Mouse (Mus musculus) stomach, postnatal 0 days (tissue): Measurements from ENCODE around the gene Mia. TPM values are rescaled to one million over a fixed set of nuclear protein-coding genes. Genes with fewer than 3 reads are reported as not detected.

Experiments used
- ATAC-seq: fragments of 200-750 bp; cut with Nextera tagmentation; 2 replicates; pipeline ENCODE4 v1.8.0; 2017; ENCODE audit not compliant: low FRiP score, low TSS enrichment
- DNase-seq: peaks from one replicate; pipeline ENCODE4 v3.0.0-alpha.2; 2016; ENCODE audit warnings: low spot score
- H3K27ac ChIP-seq: fragments of 300-500 bp; sonication (generic); replicated peaks from 2 replicates; pipeline ENCODE4 v1.5.1; 2014; ENCODE audit warnings: mild to moderate bottlenecking, control low read depth
- H3K27me3 ChIP-seq: fragments of 300-500 bp; sonication (generic); 2 replicates; pipeline ENCODE4 v1.6.1; 2014; ENCODE audit warnings: low read length; ENCODE audit not compliant: control insufficient read depth, insufficient read depth
- H3K36me3 ChIP-seq: fragments of 300-500 bp; sonication (generic); 2 replicates; pipeline ENCODE4 v1.6.1; 2014; ENCODE audit warnings: low read length, mixed read lengths; ENCODE audit not compliant: control insufficient read depth, insufficient read depth
- H3K4me1 ChIP-seq: fragments of 300-500 bp; sonication (generic); replicated peaks from 2 replicates; pipeline ENCODE4 v1.6.1; 2014; ENCODE audit warnings: antibody characterized with exemption; ENCODE audit not compliant: control insufficient read depth, insufficient read depth
- H3K4me2 ChIP-seq: fragments of 300-500 bp; sonication (generic); replicated peaks from 2 replicates; pipeline ENCODE4 v1.6.1; 2014; ENCODE audit warnings: low read depth, mild to moderate bottlenecking, control low read depth, moderate library complexity
- H3K4me3 ChIP-seq: fragments of 300-500 bp; sonication (generic); 2 replicates; pipeline ENCODE4 v1.5.1; 2014; ENCODE audit warnings: low read depth, low read length, control low read depth
- H3K9ac ChIP-seq: fragments of 300-500 bp; sonication (generic); 2 replicates; pipeline ENCODE4 v1.6.1; 2014; ENCODE audit warnings: mild to moderate bottlenecking, low read length, control low read depth, mixed read lengths
- H3K9me3 ChIP-seq: fragments of 300-500 bp; sonication (generic); 2 replicates; pipeline ENCODE4 v1.6.1; 2016; ENCODE audit warnings: low read length; ENCODE audit not compliant: control insufficient read depth
- CTCF ChIP-seq: IDR thresholded peaks from 2 replicates; pipeline ENCODE4 v1.5.1; 2016; ENCODE audit warnings: antibody characterized with exemption, low read depth, mild to moderate bottlenecking, moderate library complexity
- EP300 ChIP-seq: optimal IDR thresholded peaks from 2 replicates; pipeline ENCODE3; 2016; ENCODE audit warnings: antibody characterized with exemption
- WGBS: fragments of 180-500 bp; shearing (Covaris S2); extraction: QIAGEN DNeasy Blood & Tissue Kit; methylation state at CpG from one replicate; pipeline ENCODE4 v1.1.7; 2014; 5-methylcytosine and 5-hydroxymethylcytosine counted together
- microRNA counts: library from miRNA; unstranded; fragments of <30 nt; microRNA quantifications from one replicate; lab custom pipeline; 2015
- microRNA-seq: library from miRNA; unstranded; fragments of <30 nt; microRNA quantifications from one replicate; pipeline ENCODE4, GENCODE M21; 2016
- polyA plus RNA-seq: library from polyadenylated mRNA; unstranded; fragments of >200 nt; fragmentation: Nextera tagmentation; extraction: Ambion mirVana; gene quantifications from 2 replicates; pipeline ENCODE4 v1.2.1, GENCODE M21; 2015

The Mia gene
- polyA plus RNA-seq, 1 experiment from 2014 or later, result 7.3 TPM

GRCm38 (mm10) chr7:27131387-27131786 is 49.6 kb downstream of the Mia start:
- Histone ChIP-seq H3K27ac (no peak overlapping the region), H3K4me3 (no peak overlapping the region), H3K4me1 (no peaks in the 10 kb centered on the region), H3K36me3 (no peaks in the 10 kb centered on the region), H3K9me3 (no peaks in the 10 kb centered on the region), H3K27me3 (no peaks in the 10 kb centered on the region), H3K4me2 (no peak overlapping the region), H3K9ac (no peak overlapping the region)
- DNase-seq (no peak), ATAC-seq (no peak)
- 68% methylated on average over 2 of the region's 2 CpGs for WGBS
- TF ChIP-seq EP300 (no peak), CTCF (peak; percentile 45)

GRCm38 (mm10) chr7:27130521-27131370 is 50.2 kb downstream of the Mia start:
- ATAC-seq (no peak), DNase-seq (no peak)
- Histone ChIP-seq H3K4me1 (no peaks in the 10 kb centered on the region), H3K9ac (no peak overlapping the region), H3K9me3 (no peaks in the 10 kb centered on the region), H3K4me3 (no peak overlapping the region), H3K4me2 (no peak overlapping the region), H3K27ac (no peak overlapping the region), H3K36me3 (no peaks in the 10 kb centered on the region), H3K27me3 (no peaks in the 10 kb centered on the region)
- TF ChIP-seq EP300, result no peak
- TF ChIP-seq CTCF, result no peak
- 88% methylated on average over 22 of the region's 22 CpGs for WGBS

DNA sequence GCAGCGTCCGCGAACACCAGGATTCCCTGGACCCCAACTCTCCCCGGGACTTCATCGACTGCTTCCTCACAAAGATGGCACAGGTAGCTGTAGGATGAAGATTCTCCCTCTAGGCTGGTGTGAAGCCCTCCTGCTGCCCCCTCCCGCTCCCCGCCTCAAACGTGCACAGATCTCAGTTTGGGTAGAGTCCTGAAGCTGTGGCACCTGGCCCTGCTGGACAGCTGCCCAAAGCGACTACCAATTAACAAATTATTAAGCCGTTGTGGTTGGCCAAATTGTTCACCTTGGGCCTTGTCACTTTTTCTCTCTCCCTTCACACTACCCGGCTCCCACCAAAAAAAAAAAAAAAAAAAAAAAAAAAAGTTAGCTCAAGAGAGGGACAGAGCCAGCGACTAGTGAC is 51.1 kb downstream of the Mia start:
- 85% methylated on average over 12 of the region's 12 CpGs for WGBS
- no peak for ATAC-seq

More for the DNA sequence above, 51.1 kb downstream of the Mia start:
- Histone ChIP-seq H3K9me3 (no peaks in the 10 kb centered on the region), H3K4me3 (no peak overlapping the region), H3K9ac (no peak overlapping the region), H3K4me1 (no peaks in the 10 kb centered on the region), H3K27me3 (no peaks in the 10 kb centered on the region), H3K36me3 (no peaks in the 10 kb centered on the region), H3K27ac (no peak overlapping the region), H3K4me2 (no peak overlapping the region)
- no peak for DNase-seq
- TF ChIP-seq CTCF (no peak), EP300 (no peak)

MicroRNAs within 50 kb of the gene (microRNA counts, 519-probe panel; counts per million panel counts)
- microRNA mmu-miR-1191 (lab: Ali Mortazavi, UCI), result not detected

Small RNA genes within 50 kb of the gene (microRNA-seq; reads per million reads assigned to microRNA genes)
- gene Mir1191 (0.96 reads per million), gene Mir3101 (not detected)

Other genes with a start within 250 kb of the Mia start
- 0.02 TPM in 1 of 2 replicates, not detected in the other for gene Cyp2a22, start 241.8 kb downstream of the Mia start, polyA plus RNA-seq
- gene Cyp2a12, start 152.1 kb downstream of the Mia start, polyA plus RNA-seq, result 0.05 and 0.08 TPM in 2 replicates
- gene Cyp2f2, start 61.2 kb downstream of the Mia start, polyA plus RNA-seq, result 108 and 155 TPM in 2 replicates
- 0.11 TPM in 1 of 2 replicates, not detected in the other for gene Cyp2t4, start 27.4 kb downstream of the Mia start, polyA plus RNA-seq
- 51.0 and 53.4 TPM in 2 replicates for gene Egln2, start 14.4 kb downstream of the Mia start, polyA plus RNA-seq
- gene Rab4b, start 2.3 kb downstream of the Mia start, polyA plus RNA-seq, result 70.7 and 72.2 TPM in 2 replicates
- not detected in 2 replicates for gene Gm21983, start 71 bp downstream of the Mia start, polyA plus RNA-seq
- gene BC024978, start 14.6 kb upstream of the Mia start, polyA plus RNA-seq, result 1.7 and 1.8 TPM in 2 replicates
- gene Snrpa, start 15.1 kb upstream of the Mia start, polyA plus RNA-seq, result 82.2 and 82.7 TPM in 2 replicates
- gene Itpkc, start 47.5 kb upstream of the Mia start, polyA plus RNA-seq, result 11.6 and 12.2 TPM in 2 replicates
- 25.0 and 26.6 TPM in 2 replicates for gene Coq8b, start 51.9 kb upstream of the Mia start, polyA plus RNA-seq
- 12.8 and 14.6 TPM in 2 replicates for gene Numbl, start 77.3 kb upstream of the Mia start, polyA plus RNA-seq
- gene Ltbp4, start 156.5 kb upstream of the Mia start, polyA plus RNA-seq, result 81.0 and 94.8 TPM in 2 replicates
- 26.3 and 27.3 TPM in 2 replicates for gene Shkbp1, start 174.9 kb upstream of the Mia start, polyA plus RNA-seq
- gene Gm20479, start 176.3 kb upstream of the Mia start, polyA plus RNA-seq, result 0.28 and 0.57 TPM in 2 replicates